Mouse (Mus musculus): ENCODE data around the gene Orai2. TPM values are rescaled to one million over a fixed set of nuclear protein-coding genes. Genes with fewer than 3 reads are reported as not detected.
"Not testable (repeated sequence)": the region's sequence is repeated elsewhere in the genome, so short reads cannot be mapped to it uniquely, and the experiment has no call there.

Orai2 gene
- total RNA-seq (2021) = 10 to 100 TPM; 46.7 to 48.8 TPM
- long read RNA-seq, experiment 1, transcript Orai2-201 (3 exons, 3,908 nt) = major isoform, 113 of 128 reads
- long read RNA-seq, experiment 1, transcript Orai2-203 (4 exons, 693 nt) = minor isoform, 6 of 128 reads
- long read RNA-seq, experiment 1, partial matches to known transcripts = 2 of 128 reads
- long read RNA-seq, experiment 1, other reads (novel, unspliced or antisense) = 7 of 128 reads
- long read RNA-seq, experiment 2, transcript Orai2-203 (4 exons, 693 nt) = minor isoform, 13 of 100 reads
- long read RNA-seq, experiment 2, transcript Orai2-201 (3 exons, 3,908 nt) = major isoform, 78 of 100 reads
- long read RNA-seq, experiment 2, partial matches to known transcripts = 0 of 100 reads
- long read RNA-seq, experiment 2, other reads (novel, unspliced or antisense) = 9 of 100 reads

GRCm38 (mm10) chr5:136170512-136171362, at the start of gene Orai2:
Gene Orai2 (minus strand): TSS chr5:136170713.
- TF ChIP-seq CTCF (IDR thresholded peaks at IDR 0.05) = no peak
- peak; percentile 82 to 87 for DNase-seq (ENCODE audit: extremely low spot score in 1 of 2, low spot score in 2 of 2)
- Histone ChIP-seq H3K4me3 (peak within 1 kb of the TSS; percentile 65), H3K27ac (peak within 1 kb of the TSS; percentile 91)
- intact Hi-C loops (cut with DNase I) = no loop called here

- no peak for DNase-seq (ENCODE audit: extremely low spot score in 1 of 2, low spot score in 2 of 2)
- Histone ChIP-seq H3K4me3 (no peak overlapping the region), H3K27ac (no peak overlapping the region)
- TF ChIP-seq CTCF (IDR thresholded peaks at IDR 0.05) = no peak
- intact Hi-C loops (cut with DNase I) = loop anchor here (5.0 kb wide), 1 partner anchor 34 kb away; no protein-coding TSS in a partner anchor
Observed at GRCm38 (mm10) chr5:136218585-136218984, 48.1 kb upstream of the Orai2 start.

- no peak for DNase-seq (ENCODE audit: extremely low spot score in 1 of 2, low spot score in 2 of 2)
- intact Hi-C loops (cut with DNase I) = loop anchor here (5.0 kb wide), 1 partner anchor 34 kb away; no protein-coding TSS in a partner anchor
- Histone ChIP-seq H3K4me3 (no peak overlapping the region), H3K27ac (no peak overlapping the region)
- TF ChIP-seq CTCF (IDR thresholded peaks at IDR 0.05) = no peak
Observed at GRCm38 (mm10) chr5:136217932-136218381, 47.4 kb upstream of the Orai2 start.

- TF ChIP-seq CTCF (IDR thresholded peaks at IDR 0.05) = no peak
- no peak overlapping the region for H3K27ac ChIP-seq
- H3K4me3 ChIP-seq = no peak overlapping the region
- no peak for DNase-seq (ENCODE audit: extremely low spot score in 1 of 2, low spot score in 2 of 2)
- intact Hi-C loops (cut with DNase I) = loop anchor here (5.0 kb wide), 1 partner anchor 35 kb away; no protein-coding TSS in a partner anchor
Observed at GRCm38 (mm10) chr5:136217004-136217665, 46.6 kb upstream of the Orai2 start.

- H3K27ac ChIP-seq = no peak overlapping the region
- no peak overlapping the region for H3K4me3 ChIP-seq
- DNase-seq (ENCODE audit: extremely low spot score in 1 of 2, low spot score in 2 of 2) = no peak
- TF ChIP-seq CTCF (IDR thresholded peaks at IDR 0.05) = no peak
- intact Hi-C loops (cut with DNase I) = loop anchor here (5.0 kb wide), 1 partner anchor 36 kb away; no protein-coding TSS in a partner anchor
Observed at GRCm38 (mm10) chr5:136215958-136216357, 45.4 kb upstream of the Orai2 start.

- peak; percentile 31 for TF ChIP-seq CTCF (IDR thresholded peaks at IDR 0.05)
- intact Hi-C loops (cut with DNase I) = loop anchor here (5.0 kb wide), 1 partner anchor 37 kb away; no protein-coding TSS in a partner anchor
- DNase-seq (ENCODE audit: extremely low spot score in 1 of 2, low spot score in 2 of 2) = no peak
- Histone ChIP-seq H3K27ac (no peak overlapping the region), H3K4me3 (no peak overlapping the region)
Observed at GRCm38 (mm10) chr5:136215211-136215610, 44.7 kb upstream of the Orai2 start.

GRCm38 (mm10) chr5:136213716-136214115, 43.2 kb upstream of the Orai2 start:
- no peak for TF ChIP-seq CTCF (IDR thresholded peaks at IDR 0.05)
- Histone ChIP-seq H3K27ac (no peak overlapping the region), H3K4me3 (no peak overlapping the region)
- no peak for DNase-seq (ENCODE audit: extremely low spot score in 1 of 2, low spot score in 2 of 2)
- intact Hi-C loops (cut with DNase I) = no loop called here

- intact Hi-C loops (cut with DNase I) = no loop called here
- TF ChIP-seq CTCF (IDR thresholded peaks at IDR 0.05) = no peak
- no peak for DNase-seq (ENCODE audit: extremely low spot score in 1 of 2, low spot score in 2 of 2)
- H3K27ac ChIP-seq = no peak overlapping the region
- H3K4me3 ChIP-seq = no peak overlapping the region
Observed at GRCm38 (mm10) chr5:136212716-136213115, 42.2 kb upstream of the Orai2 start.

- intact Hi-C loops (cut with DNase I); H3K4me3 ChIP-seq; H3K27ac ChIP-seq; DNase-seq (ENCODE audit: extremely low spot score in 1 of 2, low spot score in 2 of 2): not testable (repeated sequence)
Observed at GRCm38 (mm10) chr5:136211341-136212102, 41.0 kb upstream of the Orai2 start.

GRCm38 (mm10) chr5:136210549-136210948, 40.0 kb upstream of the Orai2 start:
- Histone ChIP-seq H3K4me3 (no peak overlapping the region), H3K27ac (no peak overlapping the region)
- TF ChIP-seq CTCF (IDR thresholded peaks at IDR 0.05) = no peak
- intact Hi-C loops (cut with DNase I) = no loop called here
- no peak for DNase-seq (ENCODE audit: extremely low spot score in 1 of 2, low spot score in 2 of 2)

- H3K27ac ChIP-seq = no peak overlapping the region
- peak; percentile 57 to 73 for DNase-seq (ENCODE audit: extremely low spot score in 1 of 2, low spot score in 2 of 2)
- TF ChIP-seq CTCF (IDR thresholded peaks at IDR 0.05) = peak; percentile 95
- intact Hi-C loops (cut with DNase I) = loop anchor here (1.0 to 5.0 kb wide), 3 partner anchors 51 to 555 kb away; no protein-coding TSS in a partner anchor
- H3K4me3 ChIP-seq = no peak overlapping the region
Observed at GRCm38 (mm10) chr5:136201832-136202231, 31.3 kb upstream of the Orai2 start.
